Mouse (Mus musculus): ENCODE data around the gene Gm3373.
"Not testable (repeated sequence)": the region's sequence is repeated elsewhere in the genome, so short reads cannot be mapped to it uniquely, and the experiment has no call there.

Gene Gm3373

DNA sequence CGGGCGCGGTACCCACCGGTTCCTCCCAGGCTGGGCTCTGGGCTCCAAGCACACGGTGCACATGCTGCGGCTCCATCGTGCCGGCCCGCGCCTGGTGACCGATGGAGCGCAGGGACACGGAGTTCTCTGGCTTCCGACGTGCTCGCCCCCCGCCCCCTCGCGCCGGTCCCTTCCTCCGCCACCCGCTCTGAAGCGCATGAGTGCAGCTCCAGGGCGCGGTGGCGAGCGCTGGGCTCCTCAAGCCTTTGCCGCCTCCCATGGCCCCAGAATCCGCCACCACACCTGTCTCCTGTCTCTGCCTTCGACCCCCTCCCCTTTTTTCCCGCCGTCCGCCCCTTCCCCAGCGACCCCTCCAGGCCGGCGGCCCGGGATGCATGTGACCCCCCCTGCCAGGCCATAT, at the start of gene Gm3373:
Gm3373 (minus strand) TSS at position 101 of the 400 bp plus-strand sequence.
- not testable (repeated sequence) for DNase-seq (ENCODE audit: low spot score)

- not testable (repeated sequence) for DNase-seq (ENCODE audit: low spot score)
Measured at GRCm38 (mm10) chr14:5687357-5687756, 54.0 kb downstream of the Gm3373 start, which contains the start of gene Gm9603. TSS of gene Gm9603 (minus strand) at chr14:5687457.

Measured in embryo, embryonic 10 days (tissue).